Mouse (Mus musculus): ENCODE results near the gene Siae. TPM values are rescaled to one million over a fixed set of nuclear protein-coding genes. Genes with fewer than 3 reads are reported as not detected.

The Siae gene
- polyA plus RNA-seq, 1 experiment from 2014 or later: 16.6 TPM

DNA sequence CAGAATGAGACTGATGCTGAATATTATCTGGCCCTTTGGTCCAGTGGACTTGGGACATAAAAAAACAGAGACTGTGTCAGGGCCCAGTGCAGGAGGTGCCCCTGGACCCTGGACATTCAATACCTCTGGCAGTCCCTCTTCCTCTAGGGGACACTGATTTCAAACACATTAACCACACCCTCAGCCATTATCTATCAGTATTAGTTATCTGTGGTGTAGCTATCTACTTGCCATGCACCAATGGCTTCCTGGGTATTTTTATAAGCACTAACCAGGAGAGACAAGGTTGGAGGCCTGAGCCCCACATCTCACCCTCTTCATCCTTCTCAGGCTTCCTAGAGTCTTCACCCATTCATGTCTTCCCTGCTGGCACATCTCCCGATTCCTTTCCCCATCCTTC lies 5.1 kb upstream of the Siae start:
- H3K4me3 ChIP-seq (ENCODE audit: low read length): no peak overlapping the region
- H3K9ac ChIP-seq (ENCODE audit: low read depth, low read length): no peak overlapping the region
- 89% methylated on average over 1 of the region's 1 CpGs for WGBS
- H3K4me1 ChIP-seq (ENCODE audit: control insufficient read depth, insufficient read depth, low read length): peaks cover 10% of the 10 kb centered on the region; the same call in 1 of the 2 replicates
- no peaks in the 10 kb centered on the region for H3K36me3 ChIP-seq (ENCODE audit: control insufficient read depth, insufficient read depth, low read length)
- no peaks in the 10 kb centered on the region for H3K9me3 ChIP-seq (ENCODE audit: control insufficient read depth, low read length)
- no peak for ATAC-seq
- H3K27ac ChIP-seq (ENCODE audit: low read length): no peak overlapping the region
- no peak overlapping the region for H3K4me2 ChIP-seq (ENCODE audit: low read depth, low read length)
- peaks cover 48% of the 10 kb centered on the region for H3K27me3 ChIP-seq (replicated peaks; ENCODE audit: control insufficient read depth, insufficient read depth, low read length)

DNA sequence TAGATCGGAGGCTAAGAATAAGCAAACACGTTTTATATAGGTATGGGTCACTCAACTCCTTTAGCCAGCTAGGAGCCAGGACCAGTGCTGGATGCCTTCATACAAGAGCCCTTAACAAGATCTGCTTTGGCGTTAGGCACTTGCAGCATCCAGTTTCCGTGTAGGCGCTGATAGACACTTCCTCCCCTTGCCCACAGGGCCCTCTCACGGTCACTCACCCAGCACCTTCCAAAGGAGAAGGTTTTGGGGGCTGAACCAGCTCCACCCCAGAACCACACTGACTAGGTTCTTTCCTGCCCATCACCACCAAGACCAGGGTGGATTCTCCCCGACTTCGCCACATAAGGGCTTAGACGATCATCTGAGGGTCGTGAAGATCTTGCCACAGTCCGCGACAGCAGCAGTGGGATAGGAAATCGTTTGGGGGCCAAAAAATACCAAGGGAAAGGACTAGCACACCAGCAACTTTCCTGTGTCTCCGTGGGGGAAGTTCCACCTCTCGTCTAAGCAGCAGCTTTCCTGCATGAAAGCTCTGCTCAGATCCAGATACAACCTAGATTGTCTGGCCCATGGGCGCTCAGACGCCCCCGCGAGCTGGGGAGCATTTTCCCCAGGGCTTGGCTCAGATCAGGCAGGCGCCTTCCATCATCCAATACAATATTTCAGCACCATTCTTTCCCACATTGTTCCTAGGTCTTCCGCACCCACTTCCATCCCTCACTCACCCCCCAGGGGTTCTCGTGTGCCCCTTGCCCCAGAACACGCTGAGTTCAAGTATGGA lies 3.6 kb upstream of the Siae start:
- Histone ChIP-seq H3K4me2 (ENCODE audit: low read depth, low read length) (peak overlapping the region; percentile 83), H3K36me3 (ENCODE audit: control insufficient read depth, insufficient read depth, low read length) (no peaks in the 10 kb centered on the region), H3K27ac (ENCODE audit: low read length) (no peak overlapping the region), H3K4me1 (ENCODE audit: control insufficient read depth, insufficient read depth, low read length) (peaks cover 10% of the 10 kb centered on the region; the same call in 1 of the 2 replicates), H3K4me3 (ENCODE audit: low read length) (peak overlapping the region; percentile 48), H3K27me3 (replicated peaks; ENCODE audit: control insufficient read depth, insufficient read depth, low read length) (peaks cover 42% of the 10 kb centered on the region), H3K9ac (ENCODE audit: low read depth, low read length) (peak overlapping the region; percentile 57), H3K9me3 (ENCODE audit: control insufficient read depth, low read length) (no peaks in the 10 kb centered on the region)
- ATAC-seq: peak; percentile 41; the same call in 1 of the 2 replicates
- WGBS: 4% methylated on average over 23 of the region's 23 CpGs

DNA sequence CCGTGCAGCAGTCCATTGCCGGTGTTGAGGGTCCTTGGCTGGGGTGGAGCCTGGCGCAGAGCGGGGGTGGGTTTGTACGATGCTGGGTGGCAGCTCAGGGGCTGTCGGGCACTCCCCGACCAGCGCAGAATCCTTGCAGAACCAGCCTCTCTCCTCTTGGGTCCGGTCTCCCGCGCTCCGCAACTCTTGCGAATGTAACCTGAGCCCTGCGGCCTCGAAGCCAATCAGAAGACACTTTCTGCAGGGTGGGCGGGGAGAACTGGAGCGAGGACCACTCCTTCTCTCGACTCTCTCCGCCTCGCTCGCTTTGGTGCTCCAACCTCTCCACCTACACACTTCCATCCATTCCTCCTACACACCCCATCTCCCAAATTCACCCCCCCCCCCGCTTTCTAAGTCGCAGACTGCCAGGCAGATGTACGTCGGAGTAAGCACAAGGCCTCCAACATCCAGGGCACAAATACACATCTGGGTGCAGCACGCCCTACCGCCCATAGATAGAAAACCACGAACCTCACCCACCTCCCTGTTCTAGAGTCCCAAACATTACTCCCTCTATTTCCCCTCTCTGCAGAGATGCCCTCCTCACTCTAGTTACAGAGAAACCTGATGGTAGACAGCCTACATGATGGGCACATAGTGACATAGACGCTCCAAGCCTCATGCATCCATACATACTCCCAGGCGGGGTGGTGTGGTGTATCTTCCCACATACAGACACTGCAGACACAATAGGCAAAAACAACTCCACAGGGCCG lies 2.8 kb upstream of the Siae start, which contains the start of gene Nrgn:
Gene Nrgn (minus strand): TSS at position 369 of the 758 bp plus-strand sequence.
- no peaks in the 10 kb centered on the region for H3K36me3 ChIP-seq (ENCODE audit: control insufficient read depth, insufficient read depth, low read length)
- peak; percentile 98 for ATAC-seq
- 4% methylated on average over 31 of the region's 31 CpGs for WGBS
- no peaks in the 10 kb centered on the region for H3K9me3 ChIP-seq (ENCODE audit: control insufficient read depth, low read length)
- H3K4me3 ChIP-seq (ENCODE audit: low read length): peak within 1 kb of the TSS; percentile 48
- peaks cover 37% of the 10 kb centered on the region for H3K27me3 ChIP-seq (replicated peaks; ENCODE audit: control insufficient read depth, insufficient read depth, low read length)
- no peak within 1 kb of the TSS for H3K27ac ChIP-seq (ENCODE audit: low read length)
- peak within 1 kb of the TSS; percentile 83 for H3K4me2 ChIP-seq (ENCODE audit: low read depth, low read length)
- H3K4me1 ChIP-seq (ENCODE audit: control insufficient read depth, insufficient read depth, low read length): peaks cover 10% of the 10 kb centered on the region; the same call in 1 of the 2 replicates
- H3K9ac ChIP-seq (ENCODE audit: low read depth, low read length): peak within 1 kb of the TSS; percentile 57

DNA sequence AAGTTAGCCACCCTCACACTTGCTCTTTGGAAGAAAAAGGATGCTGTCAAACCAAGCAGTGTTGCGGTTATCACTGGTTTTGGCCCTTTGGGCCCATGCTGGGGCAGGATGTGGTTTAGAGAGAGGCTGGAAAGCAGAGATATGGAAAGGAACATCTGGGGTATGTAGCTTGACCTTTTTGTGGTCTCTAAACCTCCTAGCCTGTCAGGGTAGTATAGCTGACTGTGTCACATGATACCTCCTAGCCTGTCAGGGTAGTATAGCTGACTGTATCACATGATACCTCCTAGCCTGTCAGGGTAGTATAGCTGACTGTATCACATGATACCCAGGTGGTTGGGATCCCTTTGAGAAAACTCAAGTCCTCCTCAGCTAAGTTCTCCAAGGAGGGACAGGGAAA lies 1.2 kb upstream of the Siae start:
- Histone ChIP-seq H3K9me3 (ENCODE audit: control insufficient read depth, low read length) (no peaks in the 10 kb centered on the region), H3K9ac (ENCODE audit: low read depth, low read length) (no peak overlapping the region), H3K4me1 (ENCODE audit: control insufficient read depth, insufficient read depth, low read length) (peaks cover 10% of the 10 kb centered on the region; the same call in 1 of the 2 replicates), H3K36me3 (ENCODE audit: control insufficient read depth, insufficient read depth, low read length) (no peaks in the 10 kb centered on the region), H3K4me3 (ENCODE audit: low read length) (no peak overlapping the region), H3K27me3 (replicated peaks; ENCODE audit: control insufficient read depth, insufficient read depth, low read length) (peaks cover 35% of the 10 kb centered on the region), H3K27ac (ENCODE audit: low read length) (no peak overlapping the region), H3K4me2 (ENCODE audit: low read depth, low read length) (no peak overlapping the region)
- no peak for ATAC-seq
- 68% methylated on average over 1 of the region's 1 CpGs for WGBS

DNA sequence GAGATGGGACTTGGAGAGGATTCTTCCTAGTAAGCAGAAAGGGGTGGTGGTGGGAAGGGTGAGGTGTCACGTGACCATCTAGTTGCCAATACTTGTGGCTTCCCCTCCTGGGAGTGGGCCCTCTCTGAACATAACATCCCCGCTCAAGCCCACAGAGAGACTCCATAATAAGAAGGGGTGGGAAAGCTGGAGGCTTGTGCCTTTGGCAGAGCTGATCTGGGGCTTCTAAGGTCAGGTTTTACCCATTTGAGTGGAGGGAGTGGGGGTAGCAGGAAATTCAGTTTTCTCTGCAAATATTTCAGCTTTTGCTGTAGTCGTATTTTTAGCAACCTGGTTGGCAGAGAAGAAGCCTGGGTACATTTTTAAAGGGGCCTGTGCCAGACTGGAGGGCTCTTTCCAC lies 868 bp downstream of the Siae start:
- Histone ChIP-seq H3K4me3 (ENCODE audit: low read length) (no peak overlapping the region), H3K9me3 (ENCODE audit: control insufficient read depth, low read length) (no peaks in the 10 kb centered on the region), H3K27ac (ENCODE audit: low read length) (no peak overlapping the region), H3K4me2 (ENCODE audit: low read depth, low read length) (no peak overlapping the region), H3K9ac (ENCODE audit: low read depth, low read length) (no peak overlapping the region), H3K36me3 (ENCODE audit: control insufficient read depth, insufficient read depth, low read length) (no peaks in the 10 kb centered on the region), H3K27me3 (replicated peaks; ENCODE audit: control insufficient read depth, insufficient read depth, low read length) (peaks cover 18% of the 10 kb centered on the region; the same call in 1 of the 2 replicates), H3K4me1 (ENCODE audit: control insufficient read depth, insufficient read depth, low read length) (peaks cover 10% of the 10 kb centered on the region; the same call in 1 of the 2 replicates)
- WGBS: 69% methylated on average over 3 of the region's 3 CpGs
- no peak for ATAC-seq

DNA sequence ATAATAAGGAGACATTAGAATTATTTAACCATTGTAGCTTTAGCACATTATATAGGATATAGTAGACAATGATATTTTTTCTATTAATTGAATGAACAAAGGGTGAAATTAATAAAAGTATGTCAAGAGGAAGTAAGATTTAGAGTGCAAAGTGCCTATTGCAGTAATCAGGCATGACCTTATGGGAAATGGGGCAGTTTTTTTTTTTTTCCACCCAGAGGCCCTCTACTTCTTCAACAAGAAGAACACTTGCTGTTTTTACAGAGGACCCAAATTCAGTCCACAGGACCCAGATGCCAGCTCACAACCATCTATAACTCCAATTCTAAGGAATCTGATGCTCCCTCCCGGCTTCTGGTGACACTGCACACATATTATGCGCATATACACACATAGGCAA lies 5.1 kb downstream of the Siae start:
- no peaks in the 10 kb centered on the region for H3K9me3 ChIP-seq (ENCODE audit: control insufficient read depth, low read length)
- no peak overlapping the region for H3K4me3 ChIP-seq (ENCODE audit: low read length)
- ATAC-seq: no peak
- H3K27ac ChIP-seq (ENCODE audit: low read length): no peak overlapping the region
- no peak overlapping the region for H3K9ac ChIP-seq (ENCODE audit: low read depth, low read length)
- no peaks in the 10 kb centered on the region for H3K36me3 ChIP-seq (ENCODE audit: control insufficient read depth, insufficient read depth, low read length)
- H3K4me1 ChIP-seq (ENCODE audit: control insufficient read depth, insufficient read depth, low read length): no peaks in the 10 kb centered on the region
- 85% methylated on average over 2 of the region's 2 CpGs for WGBS
- no peaks in the 10 kb centered on the region for H3K27me3 ChIP-seq (replicated peaks; ENCODE audit: control insufficient read depth, insufficient read depth, low read length)
- H3K4me2 ChIP-seq (ENCODE audit: low read depth, low read length): no peak overlapping the region

DNA sequence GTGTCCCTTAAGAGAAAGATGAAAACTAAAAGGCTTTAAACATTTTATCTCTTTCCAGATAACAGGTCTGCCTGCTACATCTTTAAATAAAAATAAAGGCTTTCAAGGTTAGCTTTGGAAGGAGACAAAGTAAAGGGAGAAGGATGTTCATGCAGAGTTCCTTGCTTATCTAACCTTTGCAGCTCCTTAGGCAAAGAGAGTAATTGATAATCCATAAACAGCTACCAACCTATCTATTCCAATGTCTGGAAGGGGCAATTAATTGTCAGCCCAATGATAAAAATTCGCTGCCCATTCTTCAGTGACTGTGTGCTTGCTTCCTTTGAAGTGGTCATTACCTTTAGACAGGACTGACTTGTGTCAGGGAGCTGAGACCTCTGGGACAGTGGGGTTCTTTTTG lies 8.3 kb downstream of the Siae start:
- H3K4me2 ChIP-seq (ENCODE audit: low read depth, low read length): no peak overlapping the region
- no peak overlapping the region for H3K4me3 ChIP-seq (ENCODE audit: low read length)
- H3K27ac ChIP-seq (ENCODE audit: low read length): no peak overlapping the region
- WGBS: 38% methylated on average over 1 of the region's 1 CpGs
- no peak for ATAC-seq
- peaks cover 10% of the 10 kb centered on the region for H3K4me1 ChIP-seq (ENCODE audit: control insufficient read depth, insufficient read depth, low read length)
- no peaks in the 10 kb centered on the region for H3K27me3 ChIP-seq (replicated peaks; ENCODE audit: control insufficient read depth, insufficient read depth, low read length)
- H3K36me3 ChIP-seq (ENCODE audit: control insufficient read depth, insufficient read depth, low read length): no peaks in the 10 kb centered on the region
- no peak overlapping the region for H3K9ac ChIP-seq (ENCODE audit: low read depth, low read length)
- no peaks in the 10 kb centered on the region for H3K9me3 ChIP-seq (ENCODE audit: control insufficient read depth, low read length)

DNA sequence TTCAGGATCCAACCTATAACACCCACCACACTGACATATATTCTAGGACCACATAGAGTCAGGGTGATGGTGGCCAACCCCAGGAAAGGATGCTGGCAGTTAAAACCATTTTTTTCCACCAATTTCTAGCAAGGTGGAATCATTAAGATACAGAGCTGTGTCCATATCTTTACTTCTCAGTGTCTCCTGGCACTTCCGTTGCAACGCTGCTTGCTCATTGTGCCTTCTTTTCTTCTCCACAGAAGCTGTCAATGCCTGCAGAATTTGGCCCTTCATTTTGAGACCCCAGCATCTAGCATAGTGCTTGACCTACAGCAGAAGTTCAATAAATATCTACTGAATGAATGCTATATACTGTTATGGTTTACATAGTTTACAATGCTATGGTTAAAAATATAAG lies 11.5 kb downstream of the Siae start:
- Histone ChIP-seq H3K4me1 (ENCODE audit: control insufficient read depth, insufficient read depth, low read length) (peaks cover 13% of the 10 kb centered on the region), H3K27ac (ENCODE audit: low read length) (no peak overlapping the region), H3K4me2 (ENCODE audit: low read depth, low read length) (no peak overlapping the region), H3K36me3 (ENCODE audit: control insufficient read depth, insufficient read depth, low read length) (no peaks in the 10 kb centered on the region), H3K9me3 (ENCODE audit: control insufficient read depth, low read length) (no peaks in the 10 kb centered on the region), H3K4me3 (ENCODE audit: low read length) (no peak overlapping the region), H3K9ac (ENCODE audit: low read depth, low read length) (no peak overlapping the region), H3K27me3 (replicated peaks; ENCODE audit: control insufficient read depth, insufficient read depth, low read length) (no peaks in the 10 kb centered on the region)
- 90% methylated on average over 2 of the region's 2 CpGs for WGBS
- ATAC-seq: no peak

DNA sequence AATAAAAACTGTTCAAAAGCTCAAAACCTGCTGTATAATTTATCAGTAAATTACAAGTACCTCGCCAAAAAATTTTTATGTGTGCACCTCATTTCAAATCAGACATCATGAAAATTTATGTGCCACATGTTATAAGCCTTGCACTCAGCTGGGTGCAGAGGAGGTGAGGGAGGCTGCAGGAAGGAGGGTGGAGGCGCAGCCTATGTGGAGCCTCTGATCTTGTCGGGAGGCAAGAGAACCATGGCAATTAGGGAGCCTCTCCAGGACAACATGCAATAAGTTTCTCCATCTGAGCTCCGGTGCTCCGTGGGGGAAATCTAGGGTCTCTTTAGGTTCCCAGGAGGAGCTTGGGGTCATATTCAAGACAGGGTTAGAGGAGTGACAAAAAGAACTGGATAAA lies 12.0 kb downstream of the Siae start:
- H3K4me3 ChIP-seq (ENCODE audit: low read length): no peak overlapping the region
- H3K27ac ChIP-seq (ENCODE audit: low read length): no peak overlapping the region
- ATAC-seq: no peak
- H3K36me3 ChIP-seq (ENCODE audit: control insufficient read depth, insufficient read depth, low read length): no peaks in the 10 kb centered on the region
- H3K27me3 ChIP-seq (replicated peaks; ENCODE audit: control insufficient read depth, insufficient read depth, low read length): no peaks in the 10 kb centered on the region
- H3K9me3 ChIP-seq (ENCODE audit: control insufficient read depth, low read length): no peaks in the 10 kb centered on the region
- peaks cover 13% of the 10 kb centered on the region for H3K4me1 ChIP-seq (ENCODE audit: control insufficient read depth, insufficient read depth, low read length)
- 0 out of 2 replicates have a peak overlapping the region, but pooled peaks have one; percentile 28 for H3K4me2 ChIP-seq (ENCODE audit: low read depth, low read length)
- no peak overlapping the region for H3K9ac ChIP-seq (ENCODE audit: low read depth, low read length)
- 47% methylated on average over 5 of the region's 5 CpGs for WGBS
